Mouse (Mus musculus): Measurements from ENCODE around the gene Rhox3f. TPM values are rescaled to one million over a fixed set of nuclear protein-coding genes. Genes with fewer than 3 reads are reported as not detected.

Rhox3f gene
- polyA plus RNA-seq (2012; rRNA removed; ENCODE audit: low replicate concordance): not detected in 2 replicates

DNA sequence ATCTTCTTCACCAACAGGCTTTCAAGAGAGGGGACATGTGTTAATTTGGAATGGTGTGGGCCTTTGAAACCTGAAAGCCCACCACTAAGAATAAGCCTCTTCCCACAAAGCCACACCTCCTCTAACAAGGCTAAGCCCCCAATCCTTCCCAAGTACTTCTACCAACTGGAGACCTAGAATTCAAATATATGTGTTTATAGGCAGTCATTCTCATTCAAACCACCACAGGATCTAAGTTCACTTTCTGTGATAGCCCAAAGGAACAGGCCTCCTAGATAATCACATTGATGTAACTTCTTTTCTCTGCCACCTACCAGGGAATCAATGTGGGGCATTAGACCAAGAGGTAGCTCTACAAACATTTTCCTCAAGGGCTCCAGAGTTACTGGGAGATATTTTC lies at the start of gene Rhox3f:
Rhox3f (plus strand) TSS at position 301 of the 400 bp plus-strand sequence.

DNA sequence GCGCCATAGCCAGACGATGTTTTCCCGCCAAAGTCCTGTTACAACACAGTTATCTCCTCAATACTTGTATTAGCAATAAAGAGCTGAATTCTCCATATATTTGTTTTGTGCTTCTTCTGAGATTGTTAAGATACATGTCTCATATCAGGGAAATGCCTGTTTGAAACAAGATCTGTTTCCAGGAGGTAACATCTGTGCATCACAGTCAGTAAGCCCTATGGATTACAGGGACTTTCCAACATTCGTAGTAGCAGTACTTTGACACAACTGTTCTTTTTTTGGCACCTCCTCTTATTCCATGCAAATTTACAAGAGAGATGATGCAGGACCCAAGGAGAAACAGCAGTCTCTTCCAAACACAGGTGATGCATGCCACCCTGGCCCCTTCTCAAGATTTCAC lies 39.1 kb upstream of the Rhox3f start, which contains the start of gene Rhox3e:
Rhox3e (plus strand) TSS at position 301 of the 400 bp plus-strand sequence.

DNA sequence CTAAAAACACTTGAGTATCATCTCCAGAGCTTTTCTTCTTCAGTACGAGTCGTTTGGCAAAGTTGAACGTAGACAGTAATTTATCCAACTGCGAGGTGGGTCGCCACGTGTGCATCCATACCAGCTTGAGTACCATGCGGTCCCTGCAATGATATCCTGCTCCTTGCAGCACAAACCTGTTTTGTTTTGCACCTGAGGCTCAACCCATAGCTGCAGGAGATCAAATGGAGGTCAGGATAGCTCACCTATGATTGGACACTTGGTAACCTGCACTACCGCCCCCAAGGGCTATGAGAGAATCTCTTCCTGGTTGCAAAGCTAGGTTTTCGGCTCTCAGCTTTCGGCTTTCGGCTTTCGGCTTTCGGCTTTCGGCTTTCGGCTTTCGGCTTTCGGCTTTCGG lies 23.7 kb upstream of the Rhox3f start, which contains the start of gene Rhox4e:
Rhox4e (plus strand) TSS at position 301 of the 400 bp plus-strand sequence.

DNA sequence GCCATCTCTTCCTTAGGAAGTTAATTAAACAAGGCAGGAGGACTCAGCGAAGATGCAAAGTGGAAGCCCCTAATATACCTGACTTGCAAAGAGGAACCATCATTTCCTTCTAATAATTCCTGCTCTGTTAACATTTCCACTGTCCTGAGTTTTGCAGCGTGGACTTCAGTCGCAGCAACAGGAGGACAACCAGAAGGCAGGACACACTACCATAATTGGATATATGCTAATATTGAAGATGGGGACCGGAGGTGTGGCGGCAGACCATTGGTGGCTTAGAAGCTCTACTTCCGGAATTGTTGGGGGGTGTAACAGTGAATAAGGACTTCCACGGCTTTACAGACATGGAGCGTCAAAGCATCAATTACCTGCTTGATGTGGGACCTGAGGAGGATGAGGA lies 9.7 kb upstream of the Rhox3f start, which contains the start of gene Rhox2f:
Rhox2f (plus strand) TSS at position 301 of the 400 bp plus-strand sequence.

DNA sequence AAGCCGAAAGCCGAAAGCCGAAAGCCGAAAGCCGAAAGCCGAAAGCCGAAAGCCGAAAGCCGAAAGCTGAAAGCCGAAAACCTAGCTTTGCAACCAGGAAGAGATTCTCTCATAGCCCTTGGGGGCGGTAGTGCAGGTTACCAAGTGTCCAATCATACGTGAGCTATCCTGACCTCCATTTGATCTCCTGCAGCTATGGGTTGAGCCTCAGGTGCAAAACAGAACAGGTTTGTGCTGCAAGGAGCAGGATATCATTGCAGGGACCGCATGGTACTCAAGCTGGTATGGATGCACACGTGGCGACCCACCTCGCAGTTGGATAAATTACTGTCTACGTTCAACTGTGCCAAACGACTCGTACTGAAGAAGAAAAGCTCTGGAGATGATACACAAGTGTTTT lies 26.8 kb downstream of the Rhox3f start, which contains the start of gene Rhox4f:
Rhox4f (minus strand) TSS at position 101 of the 400 bp plus-strand sequence.

DNA sequence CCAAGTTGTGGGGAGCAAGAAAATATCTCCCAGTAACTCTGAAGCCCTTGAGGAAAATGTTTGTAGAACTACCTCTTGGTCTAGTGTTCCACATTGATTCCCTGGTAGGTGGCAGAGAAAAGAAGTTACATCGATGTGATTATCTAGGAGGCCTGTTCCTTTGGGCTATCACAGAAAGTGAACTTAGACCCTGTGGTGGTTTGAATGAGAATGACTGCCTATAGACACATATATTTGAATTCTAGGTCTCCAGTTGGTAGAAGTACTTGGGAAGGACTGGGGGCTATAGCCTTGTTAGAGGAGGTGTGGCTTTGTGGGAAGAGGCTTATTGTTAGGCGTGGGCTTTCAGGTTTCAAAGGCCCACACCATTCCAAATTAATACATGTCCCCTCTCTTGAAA lies 47.7 kb downstream of the Rhox3f start, which contains the start of gene Rhox3g:
Rhox3g (minus strand) TSS at position 101 of the 400 bp plus-strand sequence.

Other genes starting within 250 kb of the Rhox3f start
- not detected in 2 replicates for gene Rhox3a2, start 201.0 kb upstream of the Rhox3f start, polyA plus RNA-seq (2012; rRNA removed; ENCODE audit: low replicate concordance)
- not detected in 2 replicates for gene Rhox4a2, start 190.1 kb upstream of the Rhox3f start, polyA plus RNA-seq (2012; rRNA removed; ENCODE audit: low replicate concordance)
- gene Rhox2b, start 168.9 kb upstream of the Rhox3f start, polyA plus RNA-seq (2012; rRNA removed; ENCODE audit: low replicate concordance): not detected in 2 replicates
- not detected in 2 replicates for gene Rhox4b, start 148.5 kb upstream of the Rhox3f start, polyA plus RNA-seq (2012; rRNA removed; ENCODE audit: low replicate concordance)
- not detected in 2 replicates for gene Rhox2c, start 127.3 kb upstream of the Rhox3f start, polyA plus RNA-seq (2012; rRNA removed; ENCODE audit: low replicate concordance)
- gene Rhox3c, start 122.4 kb upstream of the Rhox3f start, polyA plus RNA-seq (2012; rRNA removed; ENCODE audit: low replicate concordance): not detected in 2 replicates
- gene Rhox4c, start 100.7 kb upstream of the Rhox3f start, polyA plus RNA-seq (2012; rRNA removed; ENCODE audit: low replicate concordance): not detected in 2 replicates
- not detected in 2 replicates for gene Rhox2d, start 87.6 kb upstream of the Rhox3f start, polyA plus RNA-seq (2012; rRNA removed; ENCODE audit: low replicate concordance)
- gene Rhox4d, start 66.6 kb upstream of the Rhox3f start, polyA plus RNA-seq (2012; rRNA removed; ENCODE audit: low replicate concordance): not detected in 2 replicates
- not detected in 2 replicates for gene Rhox2e, start 50.5 kb upstream of the Rhox3f start, polyA plus RNA-seq (2012; rRNA removed; ENCODE audit: low replicate concordance)
- gene Rhox3e, start 39.0 kb upstream of the Rhox3f start, polyA plus RNA-seq (2012; rRNA removed; ENCODE audit: low replicate concordance): not detected in 2 replicates
- not detected in 2 replicates for gene Rhox4e, start 23.6 kb upstream of the Rhox3f start, polyA plus RNA-seq (2012; rRNA removed; ENCODE audit: low replicate concordance)
- not detected in 2 replicates for gene Rhox2f, start 9.6 kb upstream of the Rhox3f start, polyA plus RNA-seq (2012; rRNA removed; ENCODE audit: low replicate concordance)
- not detected in 2 replicates for gene Rhox4f, start 26.7 kb downstream of the Rhox3f start, polyA plus RNA-seq (2012; rRNA removed; ENCODE audit: low replicate concordance)
- gene Rhox3g, start 47.6 kb downstream of the Rhox3f start, polyA plus RNA-seq (2012; rRNA removed; ENCODE audit: low replicate concordance): not detected in 2 replicates
- not detected in 2 replicates for gene Rhox2g, start 62.5 kb downstream of the Rhox3f start, polyA plus RNA-seq (2012; rRNA removed; ENCODE audit: low replicate concordance)
- not detected in 2 replicates for gene Rhox4g, start 70.3 kb downstream of the Rhox3f start, polyA plus RNA-seq (2012; rRNA removed; ENCODE audit: low replicate concordance)
- gene Rhox3h, start 87.8 kb downstream of the Rhox3f start, polyA plus RNA-seq (2012; rRNA removed; ENCODE audit: low replicate concordance): not detected in 2 replicates
- not detected in 2 replicates for gene Rhox2h, start 92.3 kb downstream of the Rhox3f start, polyA plus RNA-seq (2012; rRNA removed; ENCODE audit: low replicate concordance)
- not detected in 2 replicates for gene Rhox5, start 223.8 kb downstream of the Rhox3f start, polyA plus RNA-seq (2012; rRNA removed; ENCODE audit: low replicate concordance)
- not detected in 2 replicates for gene Rhox6, start 245.9 kb downstream of the Rhox3f start, polyA plus RNA-seq (2012; rRNA removed; ENCODE audit: low replicate concordance)

All from subcutaneous adipose tissue, adult 2 months (tissue).